In the genomic region with DNA sequence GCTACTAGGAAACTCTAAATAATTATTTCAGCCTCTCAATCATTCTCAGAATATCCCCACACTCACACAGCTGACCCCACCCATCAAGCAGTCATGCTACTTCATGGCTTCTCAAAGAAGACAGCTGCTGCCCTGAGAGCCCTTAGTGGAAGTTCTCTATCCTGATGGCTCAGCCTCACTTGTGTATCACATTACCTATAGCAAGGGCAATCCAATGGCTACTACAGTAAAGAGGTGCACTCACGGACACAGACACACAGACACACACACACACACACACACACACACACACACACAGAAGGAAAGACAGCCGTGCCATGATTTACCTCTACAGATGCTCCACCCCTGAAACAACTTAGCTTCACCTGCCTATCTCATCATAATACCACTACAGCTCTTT, we compare ENCODE assay signal across 21 mouse cellular contexts.
DNase-seq lines count a peak whose midpoint lies in the region; ATAC-seq lines count a peak whose summit lies in the region.
"Had no signal": no experiment of that assay in that cellular context is flagged by ENCODE, and none has a peak within 500 bp of the region (broad histone marks: within the 10 kb centered on the region; RNA-seq: fewer than 3 reads in every experiment).

No protein-coding gene starts in this region.

- H3K27ac ChIP-seq in embryonic facial prominence, embryonic 14.5 days (replicated peaks; ENCODE audit: low read depth, low read length) = no peak overlapping the region
- no peak overlapping the region for H3K27ac ChIP-seq in embryonic facial prominence, embryonic 10.5 days (replicated peaks)
- no peak overlapping the region for H3K27ac ChIP-seq in heart, embryonic 10.5 days
- H3K27ac ChIP-seq in midbrain, embryonic 11.5 days (ENCODE audit: low read depth, low read length) = no peak overlapping the region
- H3K27ac ChIP-seq in midbrain, embryonic 10.5 days (replicated peaks) = no peak overlapping the region

- H3K4me3 ChIP-seq in embryonic facial prominence, embryonic 14.5 days (ENCODE audit: low read depth, low read length) = no peak overlapping the region
- no peak overlapping the region for H3K4me3 ChIP-seq in embryonic facial prominence, embryonic 10.5 days
- no peak overlapping the region for H3K4me3 ChIP-seq in heart, embryonic 10.5 days
- H3K4me3 ChIP-seq in midbrain, embryonic 11.5 days (ENCODE audit: low read depth, low read length) = no peak overlapping the region
- no peak overlapping the region for H3K4me3 ChIP-seq in midbrain, embryonic 10.5 days

- H3K4me1 ChIP-seq in embryonic facial prominence, embryonic 14.5 days (ENCODE audit: control insufficient read depth, insufficient read depth, low read length) = no peaks in the 10 kb centered on the region
- no peaks in the 10 kb centered on the region for H3K4me1 ChIP-seq in embryonic facial prominence, embryonic 10.5 days
- H3K4me1 ChIP-seq in heart, embryonic 10.5 days = no peaks in the 10 kb centered on the region
- H3K4me1 ChIP-seq in midbrain, embryonic 11.5 days (ENCODE audit: control insufficient read depth, insufficient read depth, low read length) = no peaks in the 10 kb centered on the region
- no peaks in the 10 kb centered on the region for H3K4me1 ChIP-seq in midbrain, embryonic 10.5 days

- H3K9me3 ChIP-seq in embryonic facial prominence, embryonic 14.5 days (ENCODE audit: control insufficient read depth, low read length) = no peaks in the 10 kb centered on the region
- H3K9me3 ChIP-seq in embryonic facial prominence, embryonic 10.5 days = no peaks in the 10 kb centered on the region
- H3K9me3 ChIP-seq in heart, embryonic 10.5 days = no peaks in the 10 kb centered on the region
- no peaks in the 10 kb centered on the region for H3K9me3 ChIP-seq in midbrain, embryonic 11.5 days (ENCODE audit: control insufficient read depth, low read length)
- no peaks in the 10 kb centered on the region; the same call in 1 of the 2 replicates for H3K9me3 ChIP-seq in midbrain, embryonic 10.5 days (replicated peaks)
- H3K9me3 ChIP-seq: G1E had no signal

- H3K36me3 ChIP-seq in embryonic facial prominence, embryonic 14.5 days (ENCODE audit: control insufficient read depth, insufficient read depth, low read length) = no peaks in the 10 kb centered on the region
- H3K36me3 ChIP-seq in embryonic facial prominence, embryonic 10.5 days (replicated peaks) = no peaks in the 10 kb centered on the region
- H3K36me3 ChIP-seq in heart, embryonic 10.5 days = no peaks in the 10 kb centered on the region
- H3K36me3 ChIP-seq in midbrain, embryonic 11.5 days (ENCODE audit: control insufficient read depth, insufficient read depth, low read length) = no peaks in the 10 kb centered on the region
- H3K36me3 ChIP-seq in midbrain, embryonic 10.5 days = no peaks in the 10 kb centered on the region
- H3K36me3 ChIP-seq: G1E had no signal

- intact Hi-C loops in heart, postnatal 10 days (cut with DNase I) = no loop called here

- peak; percentile 7 for DNase-seq in embryonic facial prominence, embryonic 14.5 days (ENCODE audit: low spot score)
- no peak for DNase-seq in embryonic facial prominence, embryonic 10.5 days (ENCODE audit: low spot score)
- DNase-seq in heart, embryonic 10.5 days (ENCODE audit: low spot score) = peak; percentile 58
- DNase-seq in heart, postnatal 10 days = no peak
- DNase-seq in midbrain, embryonic 11.5 days (ENCODE audit: low spot score, missing footprints) = peak; percentile 70
- DNase-seq in midbrain, embryonic 10.5 days (ENCODE audit: low spot score) = no peak
- DNase-seq: adrenal gland, adult 2 months; adrenal gland, adult 8-10 months; adrenal gland, postnatal 10 days; adrenal gland, postnatal 14 days; adrenal gland, postnatal 25 days; adrenal gland, postnatal 36 days; B cell, adult 2 months; cerebellum, adult 11 months; cerebellum, adult 11-12 months; cerebellum, adult 18-20 months had no signal

- no peak for ATAC-seq in embryonic facial prominence, embryonic 14.5 days (ENCODE audit: low read depth)
- ATAC-seq in midbrain, embryonic 11.5 days (ENCODE audit: low FRiP score) = no peak
- ATAC-seq: activated CD4-positive, CD25-positive, alpha-beta regulatory T cell, adult 4 months; CD4-positive, CD25-positive, alpha-beta regulatory T cell, adult 4 months; Patski had no signal

- WGBS in embryonic facial prominence, embryonic 14.5 days = 89% methylated on average over 2 of the region's 2 CpGs
- WGBS in embryonic facial prominence, embryonic 10.5 days = 87% methylated on average over 2 of the region's 2 CpGs
- WGBS in heart, embryonic 10.5 days = 78% methylated on average over 2 of the region's 2 CpGs
- 83% methylated on average over 2 of the region's 2 CpGs for WGBS in midbrain, embryonic 11.5 days
- 81% methylated on average over 2 of the region's 2 CpGs for WGBS in midbrain, embryonic 10.5 days

- no peak overlapping the region for H3K4me2 ChIP-seq in embryonic facial prominence, embryonic 14.5 days (ENCODE audit: low read depth, low read length)
- no peak overlapping the region for H3K4me2 ChIP-seq in midbrain, embryonic 11.5 days

- H3K9ac ChIP-seq in embryonic facial prominence, embryonic 14.5 days (ENCODE audit: low read depth, low read length) = no peak overlapping the region
- no peak overlapping the region for H3K9ac ChIP-seq in midbrain, embryonic 11.5 days (ENCODE audit: low read length)

- H3K27me3 ChIP-seq in embryonic facial prominence, embryonic 14.5 days (replicated peaks; ENCODE audit: control insufficient read depth, insufficient read depth, low read length) = no peaks in the 10 kb centered on the region
- no peaks in the 10 kb centered on the region for H3K27me3 ChIP-seq in embryonic facial prominence, embryonic 10.5 days (replicated peaks; ENCODE audit: low read depth, poor library complexity, severe bottlenecking)
- H3K27me3 ChIP-seq in heart, embryonic 10.5 days (ENCODE audit: insufficient read depth, poor library complexity, severe bottlenecking) = no peaks in the 10 kb centered on the region
- no peaks in the 10 kb centered on the region for H3K27me3 ChIP-seq in midbrain, embryonic 11.5 days (ENCODE audit: control insufficient read depth, insufficient read depth, low read length)
- no peaks in the 10 kb centered on the region for H3K27me3 ChIP-seq in midbrain, embryonic 10.5 days (ENCODE audit: low read depth, poor library complexity, severe bottlenecking)
- H3K27me3 ChIP-seq: CH12.LX had no signal

Comparison
In these comparisons a context has a peak if more than half of its experiments do, and no peak if none do; other contexts are left out.
1. DNase-seq: peak in embryonic facial prominence, embryonic 14.5 days (single experiment), heart, embryonic 10.5 days (single experiment) and midbrain, embryonic 11.5 days (single experiment); none in embryonic facial prominence, embryonic 10.5 days (single experiment), heart, postnatal 10 days (0 of 2) and midbrain, embryonic 10.5 days (single experiment).